Mouse (Mus musculus): ENCODE measurements around the gene Tmie. TPM values are rescaled to one million over a fixed set of nuclear protein-coding genes. Genes with fewer than 3 reads are reported as not detected.
"Not testable (repeated sequence)": the region's sequence is repeated elsewhere in the genome, so short reads cannot be mapped to it uniquely, and the experiment has no call there.

The Tmie gene
- total RNA-seq, 2 experiments from 2014 or later, result 1.7 to 1.8 TPM

GRCm38 (mm10) chr9:110841438-110841837, 38.5 kb downstream of the Tmie start:
- no peak for DNase-seq (ENCODE audit: low spot score in 2 of 2)

- no peak for DNase-seq (ENCODE audit: low spot score in 2 of 2)
Observed at GRCm38 (mm10) chr9:110840905-110841304, 39.0 kb downstream of the Tmie start.

- peak in 1 of 2 experiments; percentile 34 for DNase-seq (ENCODE audit: low spot score in 2 of 2)
Observed at GRCm38 (mm10) chr9:110836112-110836511, 43.8 kb downstream of the Tmie start.

GRCm38 (mm10) chr9:110834961-110835360, 45.0 kb downstream of the Tmie start:
- DNase-seq (ENCODE audit: low spot score in 2 of 2), result no peak

GRCm38 (mm10) chr9:110834411-110834810, 45.5 kb downstream of the Tmie start, which contains the start of gene Prss45:
Gene Prss45 (plus strand): TSS chr9:110834588.
- DNase-seq (ENCODE audit: low spot score in 2 of 2), result no peak

GRCm38 (mm10) chr9:110833021-110833420, 46.9 kb downstream of the Tmie start:
- no peak for DNase-seq (ENCODE audit: low spot score in 2 of 2)

GRCm38 (mm10) chr9:110826390-110826789, 53.5 kb downstream of the Tmie start, which contains the start of gene Prss43:
Gene Prss43 (plus strand): TSS chr9:110826690.
- DNase-seq (ENCODE audit: low spot score in 2 of 2), result no peak

GRCm38 (mm10) chr9:110825832-110826231, 54.1 kb downstream of the Tmie start:
- no peak for DNase-seq (ENCODE audit: low spot score in 2 of 2)

GRCm38 (mm10) chr9:110825426-110825825, 54.5 kb downstream of the Tmie start:
- no peak for DNase-seq (ENCODE audit: low spot score in 2 of 2)

GRCm38 (mm10) chr9:110821436-110821835, 58.5 kb downstream of the Tmie start:
- no peak for DNase-seq (ENCODE audit: low spot score in 2 of 2)

GRCm38 (mm10) chr9:110820546-110820945, 59.4 kb downstream of the Tmie start:
- not testable (repeated sequence) for DNase-seq (ENCODE audit: low spot score in 2 of 2)

Small RNA genes within 50 kb of the gene (microRNA-seq; reads per million reads assigned to microRNA genes)
- gene Gm24269, result 0 reads per million in 2 experiments

Other genes starting within 250 kb of the Tmie start
- 1 to 10 TPM; 9.1 to 9.8 TPM for gene Nbeal2, start 226.0 kb downstream of the Tmie start, total RNA-seq (2021)
- 10 to 100 TPM; 46.7 to 49.7 TPM for gene Ccdc12, start 223.6 kb downstream of the Tmie start, total RNA-seq (2021)
- gene Myl3, start 138.3 kb downstream of the Tmie start, total RNA-seq (2021), result under 1 TPM; 0.49 to 0.75 TPM
- gene Pth1r, start 133.0 kb downstream of the Tmie start, total RNA-seq (2021), result 1 to 10 TPM; 6.7 to 7.6 TPM
- not detected for gene Prss42, start 81.9 kb downstream of the Tmie start, total RNA-seq (2021)
- not detected for gene Prss44, start 66.1 kb downstream of the Tmie start, total RNA-seq (2021)
- gene Prss43, start 53.4 kb downstream of the Tmie start, total RNA-seq (2021), result under 1 TPM; 0.21 to 0.27 TPM
- under 1 TPM; 0.50 to 0.74 TPM for gene Prss45, start 45.5 kb downstream of the Tmie start, total RNA-seq (2021)
- under 1 TPM in 1 of 2 experiments, not detected in 1; 0.39 TPM for gene Prss46, start 35.6 kb downstream of the Tmie start, total RNA-seq (2021)
- under 1 TPM; 0.31 to 0.41 TPM for gene Prss50, start 22.1 kb downstream of the Tmie start, total RNA-seq (2021)
- gene Als2cl, start 243 bp downstream of the Tmie start, total RNA-seq (2021), result 10 to 100 TPM; 11.6 to 15.4 TPM
- gene Fam240a, start 36.7 kb upstream of the Tmie start, total RNA-seq (2021), result not detected
- not detected for gene Tdgf1, start 66.0 kb upstream of the Tmie start, total RNA-seq (2021)
- gene Lrrc2, start 71.4 kb upstream of the Tmie start, total RNA-seq (2021), result 1 to 10 TPM; 1.6 to 1.7 TPM
- under 1 TPM in 1 of 2 experiments, not detected in 1; 0.21 TPM for gene Rtp3, start 110.5 kb upstream of the Tmie start, total RNA-seq (2021)
- 1 to 10 TPM in 1 of 2 experiments, not detected in 1; 2.0 TPM for gene Ltf, start 139.2 kb upstream of the Tmie start, total RNA-seq (2021)
- gene Ccrl2, start 177.4 kb upstream of the Tmie start, total RNA-seq (2021), result 1 to 10 TPM in 1 of 2 experiments, under 1 TPM in 1; 0.69 to 1.5 TPM
- 10 to 100 TPM; 29.1 to 30.2 TPM for gene Lrrfip2, start 237.5 kb upstream of the Tmie start, total RNA-seq (2021)